Mouse (Mus musculus): ENCODE measurements at regions not wholly inside any gene's neighbourhood (a gene's known extent, or its start where the extent isn't known, plus 50 kb on each side); places are given as distances from the start of the nearest gene placed in this dataset.

GRCm38 (mm10) chr3:70594785-70595184 lies 587.4 kb downstream of the Otol1 start:
- Histone ChIP-seq H3K79me3 (ENCODE audit: low read depth) (no peaks in the 10 kb centered on the region), H3K27me3 (ENCODE audit: control insufficient read depth, insufficient read depth, insufficient read length) (no peaks in the 10 kb centered on the region), H3K36me3 (ENCODE audit: control insufficient read depth, insufficient read depth) (no peaks in the 10 kb centered on the region), H3ac (ENCODE audit: control insufficient read depth, insufficient read length, low read depth) (no peak overlapping the region), H3K4me3 (ENCODE audit: insufficient read depth, poor library complexity, severe bottlenecking) (no peak overlapping the region), H3K79me2 (ENCODE audit: control insufficient read depth, insufficient read depth) (no peaks in the 10 kb centered on the region)
- no peak for TF ChIP-seq MAX (IDR thresholded peaks at IDR 0.05)
- no peak for TF ChIP-seq USF1 (IDR thresholded peaks at IDR 0.05; ENCODE audit: low read depth)
- no peak for TF ChIP-seq FOSL1 (IDR thresholded peaks at IDR 0.05; ENCODE audit: insufficient read depth, low read length, poor library complexity, severe bottlenecking)
- TF ChIP-seq MYOG (IDR thresholded peaks at IDR 0.05; ENCODE audit: control insufficient read depth, extremely low read depth, insufficient read length): no peak
- no peak for TF ChIP-seq CTCF (IDR thresholded peaks at IDR 0.05; ENCODE audit: control insufficient read depth, insufficient read depth, insufficient read length)
- TF ChIP-seq MYOD1 (IDR thresholded peaks at IDR 0.05; ENCODE audit: control insufficient read depth, insufficient read length, low read depth): no peak
- TF ChIP-seq CEBPB (IDR thresholded peaks at IDR 0.05; ENCODE audit: low read depth): no peak

Data from C2C12 (cell line).